In the genomic region with DNA sequence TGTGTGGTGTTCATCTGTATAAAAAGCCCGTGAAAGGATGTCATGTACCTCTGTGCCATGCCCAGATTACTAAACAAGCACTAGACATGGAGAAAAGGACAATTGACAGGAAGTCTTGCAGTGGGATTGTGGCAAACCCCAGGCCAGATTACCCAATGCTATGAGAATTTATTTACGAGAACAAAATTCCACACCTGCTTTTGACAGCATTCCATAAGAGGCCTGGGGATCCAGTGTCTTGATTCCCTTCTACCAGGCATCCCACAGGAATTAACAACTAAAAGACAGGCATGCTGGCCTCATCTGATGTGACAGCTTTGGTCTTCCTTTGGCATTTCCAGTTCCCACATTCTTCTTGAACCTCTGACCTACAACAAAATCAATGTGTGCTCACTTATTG, we compare ENCODE assay signal across 18 mouse cellular contexts.
"Had no signal": no experiment of that assay in that cellular context is flagged by ENCODE, and none has a peak within 500 bp of the region (broad histone marks: within the 10 kb centered on the region; RNA-seq: fewer than 3 reads in every experiment).

No protein-coding gene starts in this region.

- H3K27ac ChIP-seq: liver, embryonic 14.5 days; midbrain, embryonic 12.5 days; neural tube, embryonic 13.5 days; neural tube, embryonic 15.5 days had no signal

- H3K27me3 ChIP-seq: midbrain, embryonic 12.5 days; neural tube, embryonic 13.5 days; neural tube, embryonic 15.5 days had no signal

- H3K4me2 ChIP-seq: lung, embryonic 14.5 days; midbrain, embryonic 12.5 days; neural tube, embryonic 13.5 days; neural tube, embryonic 15.5 days had no signal

- ATAC-seq: midbrain, embryonic 16.5 days had no signal

- H3K4me3 ChIP-seq: midbrain, embryonic 12.5 days; neural tube, embryonic 13.5 days; neural tube, embryonic 15.5 days had no signal

- H3K4me1 ChIP-seq: midbrain, embryonic 12.5 days; neural tube, embryonic 13.5 days; neural tube, embryonic 15.5 days had no signal

- H3K36me3 ChIP-seq: midbrain, embryonic 12.5 days; neural tube, embryonic 13.5 days; neural tube, embryonic 15.5 days had no signal

- H3K9me3 ChIP-seq: midbrain, embryonic 12.5 days; neural tube, embryonic 13.5 days; neural tube, embryonic 15.5 days had no signal

- DNase-seq: lung, adult 18-20 months; lung, embryonic 14.5 days; lung, postnatal 10 days; lung, postnatal 4 days; midbrain, embryonic 14.5 days; retina, postnatal 1 day; right cerebral cortex, adult 18-20 months; right cerebral cortex, postnatal 25 days; right cerebral cortex, postnatal 4 days; spleen, adult 18-20 months; thymus, adult 18-20 months; thymus, postnatal 14 days; thymus, postnatal 36 days had no signal

- H3K9ac ChIP-seq: liver, embryonic 14.5 days; lung, embryonic 14.5 days; midbrain, embryonic 12.5 days; neural tube, embryonic 13.5 days; neural tube, embryonic 15.5 days had no signal
